Mouse (Mus musculus) brain, embryonic 18.5 days (tissue): ENCODE measurements around the gene Tspan14.

Source experiments
- DNase-seq: peaks from one replicate; pipeline ENCODE4 v3.0.0-alpha.2; 2012; ENCODE audit warnings: low read depth, low spot score

Gene Tspan14

DNA sequence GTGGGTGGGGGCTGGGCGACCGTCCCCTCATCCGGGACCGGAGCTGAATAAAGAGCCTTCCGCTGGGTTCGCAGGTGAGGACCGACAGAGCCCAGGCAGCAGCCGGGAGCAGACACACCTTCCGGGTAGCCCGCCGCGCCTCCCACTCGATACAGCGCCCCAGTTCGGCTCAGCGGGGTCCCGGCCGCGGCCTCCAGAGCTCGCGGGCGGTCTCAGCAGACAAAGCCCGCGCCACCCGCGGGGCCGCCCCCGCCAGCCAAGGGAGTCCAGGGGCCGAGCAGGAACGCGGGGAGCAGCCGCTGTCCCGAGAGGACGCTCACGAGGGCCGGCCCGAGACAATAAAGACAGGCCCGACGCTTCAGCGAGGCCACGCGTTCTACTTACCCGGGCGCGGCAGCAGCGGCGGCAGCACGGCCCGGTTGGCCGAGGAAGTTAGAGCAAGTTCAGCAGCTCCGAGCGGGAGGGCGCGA is at the start of gene Tspan14:
Gene Tspan14, minus strand, starts transcription at position 416 of the 470 bp plus-strand sequence.
- DNase-seq = no peak

DNA sequence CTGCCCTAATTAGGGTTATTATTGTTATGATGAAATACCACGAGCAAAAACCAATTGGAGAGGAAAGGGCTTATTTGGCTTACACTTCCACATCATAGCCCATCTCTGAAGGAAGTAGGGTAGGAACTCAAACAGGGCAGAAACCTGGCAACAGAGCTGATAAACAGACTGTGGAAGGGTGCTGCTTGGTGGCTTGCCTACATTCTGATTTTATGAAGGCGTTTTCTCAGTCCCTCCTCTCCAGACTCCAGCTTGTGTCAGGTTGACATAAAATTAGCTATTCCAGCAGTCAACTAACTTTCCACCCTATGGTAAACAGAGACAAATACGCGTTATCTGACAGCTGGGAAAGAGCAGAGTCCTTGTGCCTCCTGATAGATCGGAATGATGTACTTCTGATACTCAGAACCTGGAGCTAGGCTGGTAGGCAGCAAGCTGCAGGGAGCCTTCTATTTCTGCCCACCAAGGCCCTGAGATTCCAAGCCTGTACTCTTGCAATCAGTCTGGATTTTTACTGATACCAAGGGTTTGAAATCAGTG is 48.2 kb upstream of the Tspan14 start:
- DNase-seq = no peak

DNA sequence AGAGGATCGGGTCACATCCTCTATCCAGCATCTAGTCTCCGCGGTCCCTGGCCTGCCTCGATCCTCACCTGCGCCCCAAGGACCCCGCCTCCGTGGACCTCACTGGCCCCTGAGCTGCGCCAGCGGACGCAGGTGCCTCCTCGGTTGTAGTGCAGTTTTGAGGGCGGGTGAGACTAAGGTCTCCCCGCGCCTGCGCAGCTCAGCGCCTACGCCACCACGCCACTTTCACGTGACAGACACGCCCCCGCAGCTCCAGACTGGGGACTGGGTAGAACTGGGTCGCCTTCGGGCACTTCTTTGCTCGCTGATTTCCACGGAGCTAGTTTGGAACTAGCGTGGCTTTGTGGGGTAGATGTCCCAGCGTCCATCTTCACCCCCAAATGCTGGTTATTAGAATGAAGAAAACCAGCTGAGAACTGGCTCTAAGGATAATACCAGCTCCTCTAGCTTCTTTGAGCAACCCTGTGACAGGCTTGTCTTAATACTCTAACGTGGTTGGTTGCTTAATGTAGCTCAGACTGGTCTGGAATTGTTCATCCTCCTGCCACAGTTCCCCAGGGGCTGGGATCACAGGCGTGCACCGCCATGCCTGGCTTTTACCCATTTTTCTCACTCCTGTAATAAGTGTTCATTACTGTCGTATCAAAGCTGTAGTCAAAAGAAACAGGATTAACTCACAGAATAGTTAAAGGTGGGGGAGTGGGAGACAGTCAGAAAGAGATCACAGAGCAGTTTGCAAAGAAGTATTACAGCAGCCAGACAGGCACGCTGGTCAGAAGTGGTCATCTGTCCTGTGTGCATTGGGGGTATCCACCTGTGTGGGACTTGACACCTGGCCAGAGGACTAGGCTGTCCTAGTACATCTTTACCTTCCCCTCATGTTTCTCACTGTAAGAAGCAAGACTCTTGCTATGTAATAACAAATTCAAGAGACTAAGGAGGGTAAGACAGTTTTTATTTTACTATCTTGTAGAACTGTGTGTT is 47.3 kb upstream of the Tspan14 start, which contains the start of gene Fam213a:
Gene Fam213a, minus strand, starts transcription at position 159 of the 984 bp plus-strand sequence.
- DNase-seq = peak; percentile 84

DNA sequence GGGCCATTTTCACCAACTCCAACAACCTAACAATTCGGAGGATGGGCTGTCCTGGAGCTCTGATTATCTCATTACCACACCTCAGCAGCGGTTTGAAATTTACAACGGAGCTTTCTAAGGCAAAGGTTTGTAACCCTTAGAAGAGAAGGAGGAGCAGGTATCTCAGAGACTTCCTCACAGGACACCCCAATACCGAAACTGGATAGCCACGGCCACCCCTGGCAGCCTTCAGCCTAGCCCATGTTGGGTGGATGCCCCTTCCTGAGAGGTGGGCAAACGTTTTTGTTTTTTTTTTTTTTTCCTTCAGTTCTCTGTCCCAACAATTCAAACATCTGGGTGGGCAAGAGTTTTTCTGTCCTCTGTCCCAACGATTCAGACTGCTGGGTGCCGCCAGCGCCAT is 46.5 kb upstream of the Tspan14 start:
- no peak for DNase-seq

DNA sequence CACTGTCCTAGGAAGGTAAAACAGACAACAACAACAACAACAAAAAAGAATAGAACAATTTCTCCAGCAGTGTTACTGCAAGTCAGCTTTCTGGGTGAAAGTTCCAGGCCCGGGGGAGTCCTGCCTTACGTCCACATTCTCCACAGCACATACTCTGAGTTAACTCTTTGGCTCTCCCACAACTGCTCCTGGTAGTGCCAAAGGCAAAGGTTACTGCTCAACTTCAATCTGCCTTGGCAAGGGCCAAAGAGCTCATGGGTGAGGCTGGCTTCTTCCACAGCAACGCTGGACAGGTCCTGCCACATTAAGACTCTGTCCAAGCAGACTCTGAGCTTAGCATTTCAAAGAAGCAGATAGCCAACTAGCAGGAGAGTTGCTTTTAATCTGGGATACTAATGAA is 45.3 kb upstream of the Tspan14 start:
- DNase-seq = no peak

DNA sequence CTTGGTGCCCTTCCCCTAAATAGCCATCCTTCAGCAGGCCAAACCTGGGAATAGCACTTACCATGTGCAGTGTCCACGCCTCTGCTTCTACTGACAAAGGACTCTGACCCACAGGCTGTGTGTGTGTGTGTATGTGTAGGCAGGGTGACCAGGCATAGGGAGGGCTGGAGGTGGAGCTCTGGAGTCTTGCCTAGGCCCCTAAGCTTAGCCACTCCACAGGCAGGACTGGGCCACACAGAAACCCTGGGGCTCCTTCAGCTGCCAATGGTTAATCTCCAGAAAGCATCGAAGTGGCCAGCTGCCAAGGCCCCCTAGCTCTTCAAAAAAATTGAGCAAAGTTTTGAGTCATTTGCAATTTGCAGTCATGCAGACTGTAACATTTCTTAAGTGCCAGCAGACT is 41.5 kb upstream of the Tspan14 start:
- DNase-seq = no peak

DNA sequence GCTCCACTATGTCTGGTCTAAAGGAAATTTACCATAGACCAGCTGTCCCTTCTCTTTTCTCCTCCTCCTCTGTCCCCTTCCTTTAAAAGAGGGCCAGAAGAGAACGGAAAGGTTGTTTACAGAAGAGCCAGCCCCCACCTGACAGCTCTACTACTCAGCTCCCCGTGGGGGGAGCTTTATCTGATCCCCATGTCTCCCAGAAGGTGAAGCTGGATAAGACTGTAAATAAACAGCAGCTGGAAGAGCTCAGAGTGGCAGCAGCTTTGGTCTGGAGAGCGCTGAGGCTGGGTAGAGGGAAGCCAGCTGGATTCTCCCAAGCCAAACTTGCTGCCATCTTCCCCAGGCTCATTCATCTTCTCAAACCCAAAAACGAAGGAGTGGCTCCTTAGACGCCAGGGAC is 41.0 kb upstream of the Tspan14 start:
- no peak for DNase-seq

DNA sequence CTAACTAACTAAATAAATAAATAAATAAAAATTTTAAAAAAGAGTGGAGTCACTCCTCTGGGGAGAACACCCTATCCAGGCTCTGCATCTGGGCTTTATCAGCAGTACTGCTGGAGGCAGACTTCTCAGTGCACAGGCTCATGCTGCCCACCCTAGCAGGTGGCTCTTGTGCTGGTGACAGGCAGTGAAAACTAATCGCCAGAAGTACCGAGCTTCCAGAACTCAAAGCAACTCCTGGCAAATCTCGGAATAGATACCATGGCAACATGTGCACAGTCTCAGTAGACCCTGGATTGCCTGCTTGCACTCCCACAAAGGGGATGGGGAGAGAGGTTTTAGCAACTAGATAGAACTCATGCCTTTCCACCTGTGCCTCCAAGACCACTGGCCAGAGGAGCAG is 40.3 kb upstream of the Tspan14 start:
- DNase-seq = no peak

DNA sequence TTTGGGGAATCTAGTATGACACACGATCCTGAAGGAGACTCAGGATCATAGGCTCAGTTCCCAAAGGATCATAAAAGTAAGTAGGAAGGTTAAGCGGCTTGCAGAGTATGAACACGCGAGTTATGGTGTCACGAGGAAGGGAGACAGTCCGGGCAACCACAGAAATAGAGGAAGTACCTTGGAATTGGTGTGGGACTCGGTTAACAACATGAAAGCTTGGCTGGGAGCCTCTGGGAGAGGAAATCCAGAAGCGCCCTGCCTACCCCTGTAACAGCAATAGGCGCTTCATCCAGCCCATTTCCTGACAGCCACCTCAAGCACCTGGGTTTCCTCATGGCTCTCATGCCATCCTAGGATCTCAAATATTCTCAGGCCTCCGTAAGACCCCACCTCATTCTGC is 39.7 kb upstream of the Tspan14 start:
- no peak for DNase-seq

DNA sequence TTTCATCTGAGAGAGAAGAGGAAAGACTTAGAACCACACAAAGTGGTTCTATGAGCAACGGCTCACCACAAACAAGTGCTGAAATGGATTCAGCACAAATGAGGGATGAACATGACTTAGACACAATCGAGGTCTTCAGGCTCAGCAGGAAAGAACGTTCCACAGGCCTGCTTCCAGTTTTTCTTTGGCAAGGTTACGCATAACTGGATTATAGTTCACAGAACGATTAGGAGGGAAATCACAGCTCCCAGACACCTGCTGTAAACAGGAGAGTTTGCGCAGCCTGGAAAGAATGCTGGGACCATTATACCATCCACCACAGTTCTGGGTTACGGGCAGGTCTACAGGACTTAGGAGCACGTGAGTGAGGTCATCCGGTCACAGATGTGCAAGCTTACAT is 39.1 kb upstream of the Tspan14 start:
- DNase-seq = no peak

DNA sequence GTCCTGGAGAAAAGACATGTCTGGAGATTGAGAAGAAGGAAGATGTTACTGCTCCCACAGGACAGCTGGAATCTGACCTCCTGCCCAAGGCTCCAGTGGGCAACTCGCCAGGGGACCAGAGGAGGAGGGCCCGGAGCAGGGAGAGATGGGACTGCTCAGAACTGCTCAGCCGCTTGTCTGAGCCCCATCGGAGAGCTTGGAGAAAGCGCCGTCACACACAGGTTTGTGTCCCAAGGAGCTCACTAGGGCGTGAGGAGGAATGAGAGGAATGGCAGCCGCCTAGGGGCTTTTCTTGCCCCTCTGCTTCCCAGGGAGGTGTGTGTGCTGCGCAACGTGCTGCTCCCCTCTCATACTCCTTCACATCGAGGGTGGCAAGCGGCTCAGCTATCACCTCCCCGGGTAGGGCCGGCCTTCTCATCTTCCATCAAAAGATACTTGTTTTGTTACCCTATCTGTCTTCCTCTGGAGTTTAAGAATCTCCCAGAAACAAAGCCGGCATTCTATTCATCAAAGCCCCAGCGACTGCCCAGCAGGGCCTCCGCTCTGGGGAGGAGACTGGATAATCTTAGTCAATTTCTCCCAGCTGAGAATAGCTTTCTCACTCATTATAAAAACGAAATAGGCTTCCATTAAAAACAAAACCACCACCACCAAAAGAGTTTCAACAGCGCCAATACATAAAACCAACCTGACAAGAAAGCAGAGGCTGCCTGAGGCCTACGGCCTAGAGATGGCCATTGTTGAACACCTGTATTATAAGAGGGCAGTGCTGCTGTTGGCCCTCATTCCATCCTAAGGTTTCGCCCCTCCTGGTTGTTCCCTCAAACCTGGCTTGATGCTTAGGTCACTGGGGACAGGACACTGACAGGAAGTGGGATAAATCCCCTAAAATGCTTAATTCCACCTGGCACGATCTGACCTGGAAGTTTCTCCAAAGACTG is 37.9 kb upstream of the Tspan14 start:
- DNase-seq = no peak

DNA sequence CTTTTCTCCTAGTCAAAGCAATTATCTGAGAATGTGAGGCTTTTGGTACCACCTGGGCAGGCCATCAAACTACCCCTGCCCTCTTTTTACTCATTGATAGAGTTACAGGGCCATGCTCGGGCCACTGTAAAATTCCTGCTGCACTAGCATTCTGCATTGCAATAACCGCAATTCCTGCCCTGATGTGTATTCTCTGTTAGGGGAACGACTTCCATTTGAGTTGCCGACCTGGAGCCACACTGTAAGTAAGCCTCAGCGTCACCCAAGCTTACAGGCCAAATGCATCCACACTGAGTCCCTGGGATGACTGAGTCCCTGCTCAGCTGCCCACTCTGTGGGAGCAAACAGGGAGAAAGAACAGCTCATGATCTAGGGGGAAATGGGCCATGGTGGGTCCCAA is 35.0 kb upstream of the Tspan14 start:
- DNase-seq = no peak

DNA sequence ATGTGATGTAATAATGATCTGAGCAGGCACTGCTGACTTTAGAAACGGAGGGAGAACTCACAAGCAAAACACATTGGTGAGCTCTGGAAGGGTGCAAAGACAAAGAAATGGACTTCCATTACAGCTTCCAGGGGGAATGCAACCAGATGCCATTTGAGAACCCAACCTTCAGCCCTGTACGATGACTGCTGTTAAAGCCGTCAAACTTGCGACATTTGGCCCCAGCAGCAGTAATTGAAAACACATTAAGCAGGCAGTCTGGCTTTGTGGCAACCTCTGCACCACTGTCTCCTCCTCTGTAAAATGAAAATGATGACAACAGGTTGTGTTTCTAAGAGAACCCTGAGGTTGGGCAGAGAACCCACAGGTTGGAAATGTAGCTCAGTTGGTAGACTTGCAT is 34.2 kb upstream of the Tspan14 start:
- DNase-seq = no peak

DNA sequence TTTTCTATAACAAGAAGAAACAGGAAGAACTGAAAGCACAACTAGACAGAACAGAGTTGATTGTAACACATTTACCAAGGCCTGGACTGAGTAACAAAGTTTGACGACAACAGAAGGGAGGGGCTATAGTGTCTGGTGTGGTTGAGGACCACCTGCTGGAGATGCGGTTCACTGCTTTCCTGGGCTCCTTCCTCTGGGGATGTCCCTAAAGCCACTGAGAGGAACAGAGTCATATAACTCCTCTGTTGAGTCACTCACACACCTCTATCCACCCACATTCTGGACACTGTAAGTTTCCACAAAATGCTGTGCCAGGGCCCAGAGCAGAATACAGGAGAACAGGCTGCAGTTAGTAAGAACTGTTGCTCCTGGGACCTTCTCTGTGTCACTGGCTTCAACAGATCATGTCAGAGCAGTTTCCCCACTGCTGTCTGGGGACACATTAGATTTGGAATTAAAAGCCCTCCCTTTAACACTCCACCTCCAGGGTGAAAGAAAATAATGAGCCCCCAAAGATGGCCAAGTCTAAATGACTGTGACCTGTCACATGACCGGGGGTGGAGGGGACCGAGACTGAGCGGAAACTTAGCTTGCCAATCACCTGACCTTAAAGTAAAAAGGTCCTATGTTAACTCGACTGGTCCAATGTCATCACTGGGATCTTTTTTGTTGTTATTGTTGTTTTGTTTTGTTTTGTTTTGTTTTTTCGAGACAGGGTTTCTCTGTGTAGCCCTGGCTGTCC is 33.5 kb upstream of the Tspan14 start:
- no peak for DNase-seq

DNA sequence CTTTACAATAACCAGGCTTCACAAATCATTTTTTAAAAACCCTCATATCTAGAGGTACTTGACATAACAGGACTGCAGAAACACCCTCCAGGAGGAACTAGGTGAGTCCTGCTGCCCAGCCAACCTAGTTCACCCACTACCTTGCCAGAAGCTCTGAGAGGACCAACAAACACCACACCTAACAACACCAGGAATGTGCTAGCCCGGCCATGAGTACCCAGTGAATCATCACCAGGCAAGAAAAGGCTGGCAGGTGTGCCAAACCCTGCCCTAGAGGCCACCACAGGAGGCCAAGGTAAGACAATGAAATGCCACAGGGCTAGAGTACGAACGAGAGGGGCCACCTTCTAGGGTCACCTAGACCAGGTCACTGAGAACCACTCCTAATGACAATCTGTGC is 29.6 kb upstream of the Tspan14 start:
- no peak for DNase-seq

DNA sequence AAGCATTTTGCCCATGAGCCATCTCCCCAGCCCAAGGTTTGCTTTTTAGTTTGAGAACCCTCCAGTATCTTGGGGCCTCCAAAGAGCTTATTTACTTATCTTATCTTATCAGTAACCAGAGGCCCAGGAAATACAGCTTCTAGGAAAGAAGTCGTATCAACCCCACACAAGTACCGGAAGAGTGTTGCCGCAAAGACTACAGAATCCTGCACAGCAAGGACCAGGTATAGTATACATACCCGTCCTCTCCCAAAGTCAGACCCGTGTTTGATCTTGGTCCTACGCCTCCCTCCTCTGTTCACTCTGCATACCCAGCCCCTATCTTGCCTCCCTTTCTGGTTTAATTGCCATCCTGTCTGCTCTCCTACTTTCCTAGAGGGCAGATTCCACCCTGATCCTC is 25.9 kb upstream of the Tspan14 start:
- DNase-seq = no peak

DNA sequence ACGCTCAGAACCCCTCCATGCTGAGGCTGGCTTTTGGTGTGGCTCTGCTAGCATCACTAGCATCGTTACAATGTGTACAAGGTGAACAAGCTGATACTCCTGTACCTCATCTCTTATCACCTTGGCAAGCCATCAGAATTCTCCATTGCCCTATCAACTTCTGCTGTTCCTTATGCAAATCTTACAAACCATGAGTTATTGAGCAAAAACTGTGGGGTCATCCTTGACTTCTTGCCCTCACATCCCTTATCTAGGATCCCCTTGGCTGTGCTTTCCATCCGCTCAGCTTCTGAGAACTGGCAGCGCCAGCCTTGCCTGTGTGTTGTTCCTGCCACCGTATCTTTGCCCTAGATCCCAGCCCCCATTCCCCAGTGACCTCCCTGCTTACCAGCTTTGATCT is 22.2 kb upstream of the Tspan14 start:
- DNase-seq = no peak

DNA sequence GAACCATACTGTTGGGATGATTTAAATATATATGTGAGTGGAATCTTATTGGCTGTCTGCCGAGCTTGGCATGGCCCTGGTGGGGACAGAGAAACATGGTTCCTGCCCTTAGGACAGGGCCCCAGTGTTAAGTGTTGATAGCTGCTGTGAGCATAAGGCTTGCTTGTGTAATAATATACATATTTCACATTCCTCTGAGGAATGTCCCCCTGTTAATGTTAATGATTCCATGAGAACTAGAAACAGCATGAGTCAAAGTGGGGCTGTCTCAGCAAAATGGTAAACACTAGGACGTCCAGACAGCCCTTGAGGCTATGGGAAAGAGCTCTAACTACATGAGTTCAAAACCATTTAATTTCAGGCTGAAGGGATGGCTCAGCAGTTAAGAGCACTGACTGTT is 20.6 kb upstream of the Tspan14 start:
- DNase-seq = no peak

DNA sequence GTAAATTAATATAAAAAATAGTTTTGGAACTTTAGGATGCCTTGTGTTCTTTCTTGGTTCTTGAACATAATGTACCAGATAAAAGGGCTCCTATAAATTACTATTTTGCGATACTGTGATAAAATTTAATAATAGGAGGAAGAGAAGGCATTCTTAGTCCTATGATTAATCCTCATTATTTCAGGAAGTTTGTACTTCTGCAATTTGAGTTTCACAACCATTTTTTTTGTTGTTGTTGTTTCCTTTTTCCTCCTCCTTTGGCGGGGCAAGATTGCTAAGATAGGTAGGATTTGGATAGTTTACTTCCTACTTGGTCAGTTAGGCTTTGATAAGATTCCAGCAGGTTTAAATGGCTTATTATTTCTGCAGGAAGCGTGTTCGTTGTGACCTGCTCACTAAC is 19.0 kb upstream of the Tspan14 start:
- DNase-seq = no peak

DNA sequence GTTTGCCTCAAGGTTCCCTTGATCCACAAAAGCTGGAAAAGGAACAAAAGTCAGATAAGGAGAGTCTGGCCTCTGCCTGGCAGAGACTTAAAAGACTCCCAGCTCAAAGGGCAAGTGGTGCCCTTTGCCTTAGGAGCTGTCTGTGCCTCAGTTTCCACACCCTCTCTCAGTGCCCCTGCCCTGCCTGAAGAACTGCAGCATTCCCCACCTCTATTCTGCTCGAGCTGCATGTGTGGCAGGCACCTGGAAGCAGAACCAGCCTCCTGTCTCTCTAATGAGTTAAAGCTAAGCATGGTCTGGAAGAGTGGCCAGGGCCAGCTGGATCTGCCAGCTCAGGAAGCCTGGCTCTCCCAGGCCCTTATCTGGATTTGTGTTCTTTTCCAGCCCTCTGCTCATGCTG is 13.1 kb upstream of the Tspan14 start:
- no peak for DNase-seq

DNA sequence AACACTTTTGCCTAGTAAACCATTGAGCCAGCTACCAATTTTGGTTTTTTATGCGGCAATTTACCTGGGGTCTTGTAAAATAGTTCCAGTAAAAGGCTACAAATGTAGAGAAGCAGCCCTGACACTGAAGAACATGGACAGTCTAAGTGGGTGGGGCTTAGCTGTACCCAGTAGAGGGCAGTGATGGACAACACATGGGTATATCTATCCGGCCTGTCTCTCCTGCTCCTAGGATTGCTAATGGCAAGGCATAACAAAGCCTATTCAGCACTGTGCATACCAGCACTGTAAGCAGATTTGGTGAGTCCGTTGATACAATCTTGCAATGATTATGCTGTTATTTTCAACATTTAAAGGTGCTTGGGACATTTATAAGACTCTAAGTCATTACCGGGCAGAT is 12.4 kb upstream of the Tspan14 start:
- no peak for DNase-seq
